Mouse (Mus musculus): ENCODE measurements around the gene Fbh1. TPM values are rescaled to one million over a fixed set of nuclear protein-coding genes. Genes with fewer than 3 reads are reported as not detected.

Gene Fbh1
- total RNA-seq (2021): 10 to 100 TPM; 83.4 to 89.3 TPM
- long read RNA-seq, experiment 1, transcript Fbh1-201 (21 exons, 3,567 nt): major isoform, 61 of 112 reads
- long read RNA-seq, experiment 1, partial matches to known transcripts: 8 of 112 reads
- long read RNA-seq, experiment 1, other reads (novel, unspliced or antisense): 43 of 112 reads
- long read RNA-seq, experiment 2, transcript Fbh1-201 (21 exons, 3,567 nt): major isoform, 39 of 83 reads
- long read RNA-seq, experiment 2, partial matches to known transcripts: 12 of 83 reads
- long read RNA-seq, experiment 2, other reads (novel, unspliced or antisense): 32 of 83 reads

DNA sequence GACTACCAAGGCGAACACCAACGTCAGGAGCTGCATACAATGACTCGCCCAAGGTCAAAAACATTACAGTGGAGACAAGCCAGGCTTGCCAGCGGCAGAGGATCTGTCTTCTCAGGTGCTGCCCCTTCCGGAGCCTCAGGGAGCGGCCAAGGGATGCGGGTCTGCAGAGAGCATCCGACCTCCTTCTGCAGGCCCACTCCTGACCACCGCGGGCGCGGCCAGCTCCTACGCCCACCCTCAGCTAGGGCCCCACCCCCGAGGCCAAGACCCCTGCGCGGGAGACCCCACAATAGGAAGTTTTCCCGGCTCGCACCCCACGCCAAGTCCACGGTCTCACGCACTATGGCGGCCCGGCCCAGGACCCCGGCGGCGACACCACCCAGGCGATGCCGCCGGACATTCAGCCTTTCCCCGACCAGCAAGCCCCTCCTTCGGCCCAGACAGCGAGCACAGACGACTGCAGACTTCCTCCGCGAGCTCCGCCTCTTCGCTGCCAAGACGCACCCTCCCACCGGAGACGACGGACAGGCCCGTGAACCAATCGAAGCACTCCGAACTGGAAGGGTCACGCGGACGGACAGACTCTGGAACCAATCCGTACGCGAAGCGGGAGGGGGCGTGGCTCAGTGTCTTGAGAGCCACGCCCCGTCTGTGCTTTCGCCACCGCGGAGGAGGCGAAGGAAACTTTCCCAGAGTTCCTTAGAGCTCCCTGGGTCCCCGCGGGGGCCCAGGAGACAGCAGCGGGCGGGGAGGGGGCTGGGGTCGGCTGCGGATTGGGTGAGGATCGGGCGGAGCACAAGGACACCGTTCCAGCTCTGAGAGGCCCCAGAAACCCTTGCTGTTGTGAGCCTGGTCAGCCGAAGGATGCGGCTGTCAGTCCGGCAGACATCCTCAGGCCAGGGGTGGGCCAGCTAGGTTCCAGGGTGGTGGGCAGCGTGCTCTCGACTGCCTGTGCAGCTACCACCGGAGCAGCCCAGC lies at the start of gene Fbh1, which contains the start of gene Ankrd16:
Gene Fbh1, minus strand, starts transcription at position 492 of the 978 bp plus-strand sequence.
Gene Ankrd16, plus strand, starts transcription at position 786 of the 978 bp plus-strand sequence.
- DNase-seq (ENCODE audit: low spot score in 2 of 2): peak; percentile 100

DNA sequence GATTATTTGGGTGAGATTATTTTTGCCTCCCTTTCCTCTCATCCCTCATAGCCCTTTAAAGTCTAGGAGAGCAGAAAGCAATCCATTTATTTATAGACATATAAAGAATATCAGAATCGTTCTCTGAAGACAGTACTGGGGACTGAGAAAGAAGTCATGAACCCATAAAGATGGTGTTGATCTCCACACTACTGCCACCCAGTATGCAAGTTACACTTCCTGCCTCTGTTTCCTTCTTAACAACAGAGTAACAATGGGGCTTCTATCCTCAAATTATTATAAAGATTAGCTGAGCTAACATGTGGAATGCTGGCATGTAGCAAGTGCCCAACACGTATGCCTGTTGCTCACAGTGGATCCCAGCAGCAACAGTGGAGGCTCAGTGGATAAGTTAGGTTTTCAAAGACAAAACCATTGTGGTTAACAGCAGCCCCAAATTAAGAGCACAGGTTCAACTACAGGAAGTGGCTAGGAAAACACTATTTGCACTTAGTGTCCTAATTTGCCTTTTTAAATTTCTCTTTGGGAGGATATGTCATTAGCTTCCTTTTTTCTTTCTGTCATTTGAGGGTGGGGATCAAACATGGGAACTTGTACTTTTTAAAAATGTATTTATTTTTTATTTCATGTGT lies 24.0 kb upstream of the Fbh1 start:
- no peak for DNase-seq (ENCODE audit: low spot score in 2 of 2)

DNA sequence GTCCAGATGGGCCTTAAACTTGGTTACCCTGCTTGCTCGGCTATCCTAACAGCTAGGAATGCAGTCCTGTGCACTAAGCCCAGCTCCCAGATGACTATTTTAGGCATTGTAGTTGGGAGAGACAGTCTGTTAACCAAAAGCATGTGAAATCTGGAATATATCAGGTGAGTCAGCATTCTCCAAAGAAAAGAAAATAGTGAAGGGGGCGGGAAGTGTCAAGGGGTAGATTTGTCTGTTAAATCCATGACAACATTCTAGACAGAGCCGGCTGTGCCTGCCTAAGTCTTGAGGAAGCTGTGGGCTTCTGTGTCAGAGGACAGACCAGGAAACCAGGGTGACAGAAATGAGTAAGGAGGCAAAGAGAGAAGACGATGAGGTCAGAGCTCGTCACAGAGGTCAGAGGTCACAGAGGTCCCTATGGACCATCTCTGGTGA lies 20.6 kb upstream of the Fbh1 start:
- DNase-seq (ENCODE audit: low spot score in 2 of 2): no peak

DNA sequence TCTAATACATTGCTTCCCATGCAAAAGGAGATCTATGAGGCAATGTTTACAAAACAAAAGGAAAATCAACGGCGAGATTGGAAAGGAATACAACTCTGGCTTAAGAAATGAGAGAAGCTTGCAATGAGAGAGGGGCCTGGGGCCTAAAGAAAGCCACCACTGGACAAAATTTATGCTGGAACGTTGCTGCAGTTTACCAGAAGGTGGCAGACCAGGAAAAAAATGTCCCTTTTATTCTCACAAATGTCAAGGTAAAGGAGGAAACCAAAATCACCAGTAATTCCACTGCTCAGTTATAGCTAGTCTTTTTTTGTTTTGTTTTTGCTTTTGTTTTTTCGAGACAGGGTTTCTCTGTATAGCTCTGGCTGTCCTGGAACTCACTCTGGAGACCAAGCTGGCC lies 17.3 kb upstream of the Fbh1 start:
- no peak for DNase-seq (ENCODE audit: low spot score in 2 of 2)

DNA sequence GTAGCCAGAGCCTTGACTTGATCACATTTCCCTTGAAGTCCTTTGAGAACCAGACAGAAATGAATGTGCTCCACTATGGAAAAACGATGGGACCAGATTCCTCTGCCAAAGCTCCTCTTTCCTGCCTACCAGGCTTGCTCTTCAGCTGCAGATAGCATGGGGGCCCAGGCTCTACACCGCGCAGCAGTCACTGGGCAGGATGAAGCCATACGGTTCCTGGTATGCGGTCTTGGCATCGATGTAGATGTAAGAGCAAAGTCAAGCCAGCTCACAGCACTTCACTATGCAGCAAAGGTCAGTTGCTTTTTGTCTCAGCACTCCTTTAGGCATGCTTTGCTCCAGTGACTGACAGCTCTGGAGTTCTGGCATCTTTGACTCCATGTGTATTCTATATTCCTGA lies 6.8 kb upstream of the Fbh1 start:
- DNase-seq (ENCODE audit: low spot score in 2 of 2): no peak

DNA sequence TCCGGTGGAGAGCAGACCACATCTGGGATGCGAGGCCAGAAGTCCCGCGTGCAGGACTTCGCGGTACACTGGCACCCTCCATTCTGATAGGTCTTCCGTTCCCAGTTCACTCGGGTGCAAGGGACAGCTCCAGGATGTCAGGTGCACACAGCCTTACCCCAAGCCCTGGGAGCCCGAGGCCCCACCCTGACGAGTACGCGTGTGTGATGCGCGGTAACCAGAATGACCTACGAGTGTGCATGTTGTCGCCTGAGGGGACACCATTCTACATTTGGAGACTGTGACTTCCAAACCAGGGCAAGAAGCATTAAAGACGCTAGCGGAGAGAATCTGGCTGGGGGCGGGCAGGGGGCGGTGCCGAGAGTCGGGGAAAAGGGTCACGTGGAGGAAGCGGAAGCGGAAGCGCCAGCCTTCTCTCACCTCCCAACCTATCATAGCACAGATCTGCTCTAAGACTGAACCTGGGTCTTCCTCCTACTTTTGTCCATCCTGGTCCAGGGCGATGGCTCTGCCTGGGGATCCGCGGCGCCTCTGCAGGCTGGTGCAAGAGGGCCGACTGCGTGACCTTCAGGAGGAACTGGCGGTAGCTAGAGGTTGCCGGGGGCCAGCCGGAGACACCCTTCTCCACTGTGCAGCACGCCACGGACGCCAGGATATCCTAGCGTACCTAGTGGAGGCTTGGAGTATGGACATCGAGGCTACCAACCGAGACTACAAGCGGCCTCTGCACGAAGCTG lies 873 bp upstream of the Fbh1 start:
- DNase-seq (ENCODE audit: low spot score in 2 of 2): peak; percentile 81 to 85

DNA sequence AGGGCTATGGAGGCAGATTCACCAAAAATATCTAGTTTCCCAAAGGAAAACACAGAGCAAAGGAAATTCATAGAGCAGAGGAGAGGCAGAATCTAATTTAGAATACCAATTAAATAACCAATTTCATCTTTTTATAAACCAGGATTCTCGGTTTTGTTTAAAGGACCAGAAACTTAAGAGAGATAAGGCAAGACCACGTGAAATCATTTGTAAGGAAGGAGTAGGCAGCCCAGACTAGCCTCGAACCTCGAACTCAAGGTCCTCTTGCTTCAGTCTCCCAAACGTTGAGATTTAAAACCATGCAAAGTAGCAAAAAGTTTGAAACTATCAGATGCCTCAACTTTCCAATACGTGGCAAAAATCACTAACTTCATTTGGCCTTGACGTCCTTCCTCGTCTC lies 967 bp downstream of the Fbh1 start:
- DNase-seq (ENCODE audit: low spot score in 2 of 2): no peak

DNA sequence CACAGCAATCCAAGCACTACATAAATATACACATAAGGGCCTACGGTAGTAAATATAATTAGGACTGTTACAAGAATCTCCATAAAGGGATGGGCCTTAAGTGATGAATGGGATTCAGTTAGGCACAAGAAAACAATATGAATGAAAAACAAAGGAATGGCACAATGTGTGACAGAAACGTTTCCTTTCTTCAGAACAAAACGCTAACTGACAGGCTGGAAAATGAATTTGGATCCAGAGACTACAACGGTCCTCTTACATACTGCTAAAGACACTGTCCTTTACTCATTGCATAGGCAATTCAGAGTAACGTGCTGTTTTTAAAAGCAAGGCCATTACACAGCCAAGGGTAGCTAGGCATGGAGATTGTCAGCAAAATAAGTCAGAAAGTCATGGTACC lies 2.3 kb downstream of the Fbh1 start:
- no peak for DNase-seq (ENCODE audit: low spot score in 2 of 2)

DNA sequence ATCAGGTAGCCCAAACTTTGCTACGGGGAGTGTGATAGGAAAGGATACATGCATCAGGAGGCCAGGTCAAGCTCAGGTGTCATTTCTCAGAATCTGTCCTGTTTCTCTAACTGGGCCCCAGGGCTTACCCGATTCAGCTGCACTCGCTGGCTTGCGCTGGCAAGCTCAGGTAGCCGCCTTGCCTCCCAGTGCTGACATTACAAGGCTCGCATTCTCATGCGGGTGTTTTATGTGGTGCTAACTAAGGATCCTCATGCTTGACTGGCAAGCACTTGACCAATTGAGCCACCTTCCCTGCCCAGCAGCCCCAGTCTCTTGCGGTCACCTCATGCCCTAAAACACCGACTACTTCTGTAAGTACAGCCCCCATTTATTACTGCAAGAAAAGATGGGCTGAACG lies 3.0 kb downstream of the Fbh1 start:
- DNase-seq (ENCODE audit: low spot score in 2 of 2): no peak

DNA sequence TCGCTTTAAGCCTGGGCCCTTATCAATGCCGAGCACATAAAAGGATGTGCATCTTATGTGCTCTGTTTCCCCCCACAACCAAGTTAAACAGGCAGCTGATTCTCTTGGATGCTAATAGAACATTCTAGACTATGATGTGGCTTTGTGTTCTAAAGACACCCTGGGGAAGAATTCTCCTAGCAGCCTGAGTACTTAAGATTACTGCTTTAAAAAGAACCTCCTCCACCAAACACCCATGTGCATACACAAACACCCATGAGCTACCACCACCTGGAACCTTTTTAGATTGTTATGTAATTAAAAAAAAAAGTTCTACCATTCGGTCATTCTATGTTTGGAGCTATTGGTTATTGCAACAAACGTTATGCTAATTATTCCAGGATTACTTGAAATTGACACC lies 5.0 kb downstream of the Fbh1 start:
- no peak for DNase-seq (ENCODE audit: low spot score in 2 of 2)

DNA sequence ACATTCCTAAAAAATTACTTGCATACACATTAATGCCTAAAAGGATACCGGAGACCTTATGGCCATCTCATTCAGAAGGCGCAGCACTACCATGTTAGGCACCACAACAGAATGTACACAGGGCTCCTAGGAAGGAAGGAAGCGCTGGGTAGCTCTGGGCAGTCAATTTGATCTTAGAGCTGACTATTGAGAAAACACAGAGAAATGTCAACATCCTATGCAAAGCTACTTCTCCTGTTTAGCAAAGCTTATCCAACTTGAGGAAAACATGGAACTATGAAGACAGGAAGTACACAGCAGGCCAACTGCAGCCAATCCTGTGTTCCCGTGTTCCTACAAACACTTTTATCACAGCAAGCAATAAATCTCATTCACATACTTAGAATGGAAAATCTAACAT lies 5.7 kb downstream of the Fbh1 start:
- DNase-seq (ENCODE audit: low spot score in 2 of 2): no peak

DNA sequence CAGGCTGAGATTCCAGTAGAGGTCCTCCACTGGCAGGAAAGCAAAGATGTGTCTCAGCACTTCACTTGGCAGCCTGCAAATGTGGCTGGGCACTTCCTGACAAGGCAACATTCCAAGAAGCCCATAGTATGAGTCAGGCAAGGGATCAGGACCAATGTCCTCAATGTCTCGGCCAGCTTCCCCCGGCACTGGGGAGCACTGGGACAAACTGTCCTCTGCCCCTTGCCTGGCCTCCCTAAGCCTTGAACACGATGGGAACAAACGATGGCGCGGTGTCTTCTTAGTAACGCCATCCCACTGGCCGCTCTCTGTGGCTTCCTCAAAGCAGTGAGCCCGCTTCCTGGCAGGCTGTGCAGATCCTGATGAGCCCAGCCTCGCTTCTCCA lies 10.2 kb downstream of the Fbh1 start:
- peak in 1 of 2 experiments; percentile 33 for DNase-seq (ENCODE audit: low spot score in 2 of 2)

DNA sequence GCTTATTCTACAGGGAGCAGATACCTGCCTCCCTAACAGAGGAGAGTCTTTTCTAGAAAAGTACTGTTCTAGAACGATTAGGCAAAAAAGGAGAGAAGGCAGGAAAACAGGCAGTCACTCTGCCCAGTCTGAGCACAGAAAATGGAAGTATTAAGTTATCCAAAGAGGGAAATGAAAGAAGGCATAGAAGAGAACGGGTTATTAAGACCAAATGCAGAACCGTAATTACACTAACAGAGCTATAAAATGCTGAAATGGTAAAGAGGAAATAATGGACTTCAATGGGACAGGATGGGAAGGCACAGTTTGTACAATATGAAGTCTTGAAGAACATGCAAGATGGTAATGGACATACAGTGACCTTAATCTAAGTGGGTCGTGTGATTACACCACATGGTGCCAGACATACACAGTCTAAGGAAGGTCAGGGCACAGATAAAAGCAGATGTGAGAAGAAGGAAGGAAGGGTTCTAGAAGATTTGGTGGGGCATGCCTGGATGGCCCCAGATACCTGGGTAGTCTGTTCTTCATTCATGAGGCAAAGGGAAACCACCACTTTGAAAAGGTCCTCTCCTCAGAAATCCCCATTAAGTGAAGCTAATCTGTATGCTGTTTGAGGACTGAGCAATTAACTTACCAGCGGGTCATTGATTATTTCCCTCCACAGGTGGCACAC lies 10.8 kb downstream of the Fbh1 start:
- no peak for DNase-seq (ENCODE audit: low spot score in 2 of 2)

DNA sequence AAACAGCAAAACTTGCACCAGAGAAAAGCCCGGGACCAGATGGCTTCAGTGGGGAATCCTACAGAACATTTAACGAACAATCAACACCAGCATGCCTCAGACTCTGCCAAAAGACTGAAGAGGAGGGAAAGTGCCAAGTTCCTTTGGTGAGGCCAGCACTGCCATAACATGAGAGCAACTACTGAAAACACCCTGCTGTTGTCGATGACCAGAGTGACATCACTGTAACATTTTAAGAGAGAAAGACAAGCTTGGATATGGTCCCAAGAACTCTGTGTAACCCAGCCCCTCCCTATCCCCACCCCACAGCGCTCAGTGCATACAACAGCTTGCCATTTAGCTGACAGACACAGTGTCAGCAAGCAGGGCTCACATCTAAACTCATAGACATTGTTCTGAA lies 11.7 kb downstream of the Fbh1 start:
- DNase-seq (ENCODE audit: low spot score in 2 of 2): peak; percentile 54 to 68

DNA sequence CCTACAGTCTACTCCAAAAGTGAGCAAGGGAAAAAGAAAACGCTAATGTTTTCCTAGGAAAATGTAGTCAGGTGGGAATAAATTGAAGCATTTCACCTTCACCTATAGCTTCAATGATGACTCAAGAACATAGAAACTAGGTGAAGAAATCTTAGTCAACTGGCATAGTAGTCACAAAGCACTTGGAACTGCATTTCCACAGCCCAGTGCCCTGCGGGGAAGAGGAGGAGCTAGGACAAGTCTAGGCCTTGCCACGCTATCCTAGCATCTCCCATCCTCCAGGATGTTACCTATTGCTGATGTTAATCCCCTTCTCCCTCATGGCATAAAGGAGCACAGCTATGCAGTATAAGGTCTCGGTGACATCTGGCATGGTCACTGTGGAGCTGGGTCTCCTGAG lies 14.8 kb downstream of the Fbh1 start:
- no peak for DNase-seq (ENCODE audit: low spot score in 2 of 2)

DNA sequence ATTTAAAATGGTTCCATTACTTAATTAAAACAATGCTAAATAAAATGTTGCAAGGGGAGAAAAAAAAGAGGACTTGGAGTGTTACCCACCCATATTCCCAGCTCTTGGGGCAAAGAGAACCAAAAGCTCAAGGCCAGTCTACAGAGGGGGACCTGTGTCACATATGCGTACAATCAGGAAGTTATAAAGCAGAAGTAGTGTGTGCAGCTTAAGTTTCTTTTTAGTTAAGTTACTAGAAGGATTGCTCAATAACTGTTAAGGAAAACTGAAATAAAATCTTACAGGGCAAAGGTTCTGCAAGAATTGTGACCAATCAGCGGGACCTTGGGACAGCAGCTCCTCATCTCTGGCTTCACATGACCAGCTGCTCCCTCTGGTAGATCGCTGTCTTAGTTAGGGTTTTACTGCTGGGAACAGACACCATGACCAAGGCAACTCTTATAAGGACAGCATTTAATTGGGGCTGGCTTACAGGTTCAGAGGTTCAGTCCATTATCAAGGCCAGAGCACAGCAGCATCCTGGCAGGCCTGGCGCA lies 37.8 kb downstream of the Fbh1 start:
- no peak for DNase-seq (ENCODE audit: low spot score in 2 of 2)

DNA sequence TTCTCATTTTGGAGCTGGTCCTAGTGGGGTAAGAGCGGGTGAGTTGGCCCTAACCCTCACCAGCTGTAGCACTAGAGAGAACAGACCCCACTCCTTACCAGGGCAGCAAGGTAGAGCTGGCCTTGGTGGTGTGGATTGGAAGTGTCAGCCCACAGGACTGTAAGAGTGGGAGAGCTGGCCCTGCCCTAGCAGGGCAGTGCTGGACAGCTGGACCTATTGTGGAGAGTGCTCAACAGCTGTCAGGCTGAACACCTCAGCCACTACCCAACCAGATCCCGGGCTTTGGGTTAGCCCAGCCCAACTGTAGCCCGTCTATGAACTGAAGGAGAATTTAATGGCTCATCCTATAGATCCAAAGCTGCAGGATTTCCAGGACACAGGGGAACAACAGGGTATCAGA lies 38.6 kb downstream of the Fbh1 start:
- no peak for DNase-seq (ENCODE audit: low spot score in 2 of 2)

DNA sequence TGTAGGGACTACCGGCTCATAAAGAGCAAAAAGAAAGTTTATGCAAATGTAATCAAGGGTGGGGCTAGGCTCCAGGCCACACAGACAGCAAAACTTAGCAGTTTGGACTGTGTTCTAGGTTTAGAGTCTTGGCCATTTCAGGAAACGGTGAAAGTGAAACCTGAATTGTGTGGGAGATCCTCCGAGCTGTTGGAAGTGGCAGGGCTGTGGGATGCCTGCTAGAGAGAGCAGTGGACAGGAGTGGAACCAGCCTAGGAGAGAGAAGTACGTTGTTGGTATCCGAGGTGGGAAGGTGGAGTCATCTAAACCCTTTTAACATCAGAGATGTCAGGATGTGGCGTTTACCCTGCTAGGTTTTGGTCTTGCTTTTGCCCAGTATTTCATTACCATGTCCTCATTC lies 41.5 kb downstream of the Fbh1 start:
- no peak for DNase-seq (ENCODE audit: low spot score in 2 of 2)

DNA sequence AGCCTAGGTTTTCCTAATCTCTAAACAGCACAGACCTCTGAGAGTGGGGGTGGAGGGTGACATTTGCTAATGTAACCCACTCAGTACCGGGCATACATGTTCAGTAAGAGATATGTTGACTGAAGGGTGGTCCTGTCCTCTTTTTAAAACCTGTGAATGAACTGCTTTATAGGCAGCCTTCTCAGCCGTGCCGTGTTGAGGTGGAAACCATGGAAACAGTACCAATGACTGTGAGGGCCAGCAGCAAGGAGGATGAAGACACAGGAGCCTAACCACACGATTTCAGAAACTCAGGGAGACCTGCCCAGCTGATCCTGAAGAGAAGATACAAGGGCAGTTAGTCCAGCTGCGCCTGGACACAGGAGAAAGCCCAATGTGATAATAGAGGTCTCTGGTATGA lies 44.4 kb downstream of the Fbh1 start:
- no peak for DNase-seq (ENCODE audit: low spot score in 2 of 2)

DNA sequence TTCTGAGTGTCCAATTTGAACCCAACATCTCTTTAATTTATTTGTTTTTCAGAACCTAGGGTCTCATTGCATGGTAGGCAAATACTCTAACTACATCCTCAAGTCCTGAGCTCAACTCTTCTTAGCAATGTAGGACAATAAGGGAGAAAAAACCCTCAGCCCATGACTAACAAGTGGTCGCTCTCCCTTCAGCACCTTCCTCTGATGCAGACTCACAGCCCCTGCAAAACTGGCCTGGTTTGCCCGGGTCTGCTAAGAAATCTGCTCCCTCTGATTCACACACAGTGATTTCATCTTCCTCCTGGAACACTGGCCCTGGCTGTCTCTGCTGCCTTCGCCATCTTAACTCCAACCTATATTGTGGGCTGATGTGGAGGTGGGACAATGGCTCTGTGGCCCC lies 48.3 kb downstream of the Fbh1 start:
- no peak for DNase-seq (ENCODE audit: low spot score in 2 of 2)

Data from layer of hippocampus, postnatal 14 days (tissue).